Mouse (Mus musculus) retina, embryonic 14.5 days (tissue): ENCODE data around the gene Nub1.

Experiments
- DNase-seq: peaks from one replicate; pipeline ENCODE4 v3.0.0-alpha.2; 2015; ENCODE audit warnings: low spot score

Gene Nub1

GRCm38 (mm10) chr5:24741172-24741885, 56.0 kb downstream of the Nub1 start:
- DNase-seq, result no peak

DNA sequence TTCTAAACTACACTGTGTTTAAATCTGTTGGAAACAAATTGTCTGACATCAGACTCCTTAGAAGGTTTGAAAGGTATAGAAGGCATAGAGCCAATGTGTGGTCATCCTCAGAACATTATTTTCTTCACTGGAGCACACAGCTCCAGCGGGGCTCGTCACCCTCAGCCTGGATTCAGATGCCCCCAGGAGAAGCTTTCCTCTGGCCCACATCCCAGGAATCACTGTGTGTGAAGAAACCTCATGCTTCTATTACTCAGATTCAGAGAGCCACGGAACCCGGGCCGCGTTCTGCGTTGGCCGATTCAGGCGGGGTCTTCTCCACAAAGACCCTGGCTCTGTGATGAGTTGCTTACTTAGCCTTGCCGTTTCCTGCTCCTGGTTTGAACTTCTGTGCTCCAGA, 58.6 kb downstream of the Nub1 start:
- DNase-seq, result no peak

GRCm38 (mm10) chr5:24747533-24747932, 62.2 kb downstream of the Nub1 start:
- DNase-seq, result peak; percentile 34

DNA sequence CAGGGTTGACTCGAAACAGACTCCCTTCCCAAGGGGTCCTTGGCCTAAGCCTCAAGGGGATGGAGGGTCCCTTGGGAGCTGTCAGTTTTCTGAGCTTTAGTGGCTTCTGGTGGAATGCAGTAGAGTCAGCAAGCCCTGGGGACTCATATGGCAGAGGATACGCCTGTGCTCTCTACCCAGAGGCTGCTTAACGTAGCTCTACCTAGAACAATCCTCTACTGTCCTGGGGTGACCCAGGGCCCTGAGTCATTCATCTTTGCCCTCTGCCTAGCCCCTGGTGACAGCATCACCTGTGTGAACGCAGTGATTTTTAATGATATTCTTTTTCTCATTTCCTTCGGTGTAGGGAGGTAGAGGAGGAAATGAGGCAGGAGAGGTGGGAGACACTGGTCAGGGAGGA, 64.4 kb downstream of the Nub1 start:
- DNase-seq, result no peak

DNA sequence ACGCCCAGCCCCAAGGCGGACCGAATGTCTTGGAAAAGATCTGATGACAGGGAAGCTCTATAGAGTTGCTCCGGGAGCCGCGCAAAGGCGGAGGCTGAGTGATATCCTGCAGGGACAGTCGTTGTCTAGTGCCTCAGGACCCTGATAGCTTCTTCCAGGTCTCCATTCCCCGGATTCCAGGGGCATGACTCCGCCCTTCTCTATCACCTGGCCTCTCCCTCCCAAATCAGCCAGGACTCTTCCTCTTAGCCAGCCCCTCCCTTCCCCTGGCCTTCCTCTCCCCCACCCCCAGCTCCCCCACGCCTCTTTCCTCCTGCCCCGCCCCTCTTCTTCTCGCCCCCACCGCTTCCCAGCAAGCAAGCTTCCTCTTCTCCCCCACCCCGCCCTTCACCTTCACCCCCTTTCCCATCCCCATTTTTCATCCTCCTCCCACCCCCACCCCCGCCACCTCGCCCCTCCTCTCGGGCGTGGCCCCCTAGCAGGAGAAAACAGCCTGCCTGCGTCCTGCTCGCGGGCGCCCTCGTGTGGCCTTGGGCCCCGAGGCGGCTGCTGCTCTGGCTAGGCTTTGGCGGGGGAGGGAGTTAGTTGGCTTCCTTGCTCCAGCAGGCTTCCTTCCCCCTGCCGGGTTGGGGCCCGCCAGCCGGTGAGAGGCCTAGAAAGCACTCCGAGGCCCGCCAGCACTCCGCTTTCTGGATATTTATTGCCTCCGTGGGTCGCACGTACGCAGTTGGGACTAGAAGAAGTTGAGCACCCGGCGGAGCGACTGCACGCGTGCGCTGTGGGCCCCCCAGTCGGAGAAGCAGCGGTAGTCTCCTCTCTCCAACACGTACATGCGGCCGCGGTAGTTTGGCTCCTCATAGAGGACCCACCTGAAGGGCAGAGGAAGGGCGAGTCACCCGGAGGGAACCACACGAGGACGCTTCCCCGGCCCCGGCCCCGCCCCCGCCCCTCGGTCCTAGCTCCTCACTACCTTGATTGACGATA, 65.3 kb downstream of the Nub1 start:
- peak; percentile 94 for DNase-seq

DNA sequence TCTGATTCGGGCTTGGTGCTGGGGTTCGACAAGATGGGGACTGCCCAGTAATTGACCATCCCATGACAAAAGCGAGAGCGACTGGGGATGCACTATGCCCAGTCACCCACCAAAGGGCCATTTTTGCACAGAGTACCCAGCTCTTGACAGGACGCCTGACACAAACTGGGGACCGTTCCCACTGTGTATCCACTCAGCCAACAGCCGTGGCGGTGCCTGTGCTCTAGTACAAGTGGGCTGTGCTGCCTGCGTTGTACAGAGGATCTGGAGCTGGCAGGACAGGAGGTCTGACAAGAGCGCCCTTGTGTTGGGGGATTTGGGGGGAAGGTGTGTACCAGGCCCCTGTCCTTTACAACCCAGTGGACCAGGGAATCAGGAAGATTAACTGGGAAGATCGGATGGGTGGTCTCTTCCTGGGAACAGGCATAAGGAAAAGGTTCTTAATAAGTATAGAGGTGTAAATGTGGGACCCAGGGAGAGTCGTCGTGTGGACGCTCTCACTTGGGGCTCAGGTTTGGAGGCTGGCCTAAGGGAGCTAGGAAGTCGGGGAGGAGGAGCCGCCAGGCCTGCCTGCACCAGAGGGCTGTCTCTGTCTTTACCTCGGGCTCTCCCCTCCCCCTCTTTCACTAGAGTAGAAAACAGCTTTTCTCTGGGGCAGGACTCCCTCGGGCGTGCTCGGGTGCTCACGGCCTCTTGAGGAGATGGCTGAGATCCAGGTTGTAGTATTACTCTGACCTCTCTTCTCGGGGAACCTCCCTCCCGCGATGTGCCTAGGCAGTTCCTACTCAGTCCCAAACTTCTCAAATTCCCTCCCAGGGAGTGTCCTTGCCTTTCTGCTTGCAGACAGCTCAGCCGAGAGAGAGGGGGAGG, 66.2 kb downstream of the Nub1 start:
- DNase-seq, result peak; percentile 56

DNA sequence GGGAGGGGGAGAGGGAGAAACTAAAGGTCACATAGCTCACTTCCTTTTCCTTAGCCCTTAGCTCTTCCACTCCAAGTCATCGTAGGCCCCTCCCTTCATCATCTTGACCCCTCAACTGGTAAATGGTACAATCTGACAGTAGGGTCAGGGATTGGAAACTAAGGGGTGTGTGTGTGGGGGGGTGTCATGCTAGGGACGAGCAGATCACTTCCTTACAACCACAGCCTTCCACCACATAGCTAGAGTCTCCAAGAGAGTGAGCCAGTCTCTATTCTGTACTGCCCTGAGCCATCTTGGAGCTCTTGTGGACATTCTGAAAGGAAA, 66.8 kb downstream of the Nub1 start:
- no peak for DNase-seq

DNA sequence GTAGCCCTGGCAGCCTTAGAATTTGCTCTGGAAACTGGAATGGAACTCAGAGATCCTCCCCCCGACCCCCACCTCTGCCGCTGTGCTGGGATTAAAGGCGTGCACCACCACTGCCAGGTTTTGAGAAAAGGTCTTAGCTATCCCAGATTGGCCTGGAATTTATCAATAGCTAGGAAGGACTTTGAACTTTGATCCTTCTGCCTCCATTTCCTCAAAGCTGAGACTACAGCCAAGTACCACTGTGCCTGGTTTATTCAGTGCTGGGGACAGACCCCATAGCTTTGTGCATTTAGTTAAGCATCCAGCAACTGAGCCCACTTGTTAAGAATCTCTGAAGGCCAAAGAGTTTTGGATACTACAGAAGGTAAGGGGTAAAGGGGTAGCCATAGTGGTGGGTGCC, 71.6 kb downstream of the Nub1 start:
- no peak for DNase-seq

GRCm38 (mm10) chr5:24757816-24758215, 72.5 kb downstream of the Nub1 start, which contains the start of gene Crygn:
Crygn (minus strand) TSS chr5:24758008.
- DNase-seq, result peak; percentile 33
